Mouse (Mus musculus) urinary bladder, adult 2 months (tissue): ENCODE data around the gene Igfbp7. TPM values are rescaled to one million over a fixed set of nuclear protein-coding genes. Genes with fewer than 3 reads are reported as not detected.
"Not testable (repeated sequence)": the region's sequence is repeated elsewhere in the genome, so short reads cannot be mapped to it uniquely, and the experiment has no call there.

ENCODE experiments used
- DNase-seq: peaks from one replicate; pipeline ENCODE4 v3.0.0; 2022; ENCODE audit warnings: low spot score
- polyA plus RNA-seq: library from polyadenylated mRNA; depleted of rRNA; stranded (reverse); fragments of >200 nt; gene quantifications from 2 replicates; pipeline ENCODE4 v1.2.3, GENCODE M21; 2012; rRNA removed

The Igfbp7 gene
- polyA plus RNA-seq = 1,512 and 1,720 TPM in 2 replicates

GRCm38 (mm10) chr5:77407341-77408298 is at the start of gene Igfbp7:
Igfbp7 (minus strand) TSS chr5:77408041.
- peak; percentile 91 for DNase-seq

- no peak for DNase-seq
Measured at GRCm38 (mm10) chr5:77452103-77452502, 44.3 kb upstream of the Igfbp7 start.

DNA sequence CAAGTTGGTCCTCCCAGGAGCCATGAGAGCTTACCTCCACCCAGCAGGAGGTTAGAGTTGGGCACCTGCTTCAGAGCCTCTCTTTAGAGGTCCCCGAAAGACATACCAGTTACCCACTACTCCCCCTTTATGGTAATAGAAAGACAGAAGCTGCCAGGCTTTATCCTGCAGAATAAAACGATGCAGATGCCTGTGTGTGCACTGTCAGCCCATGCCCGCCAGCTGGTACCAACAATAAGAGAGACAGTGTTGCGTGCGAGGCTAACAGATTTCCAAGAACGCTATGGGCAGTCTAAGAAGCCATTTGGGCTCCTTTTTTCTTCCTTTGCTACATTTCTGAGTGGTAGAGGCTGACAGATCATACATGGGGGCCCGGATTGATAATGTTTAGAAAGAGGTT is 41.7 kb upstream of the Igfbp7 start:
- no peak for DNase-seq

- DNase-seq = no peak
Measured at GRCm38 (mm10) chr5:77445431-77445830, 37.6 kb upstream of the Igfbp7 start.

- no peak for DNase-seq
Measured at GRCm38 (mm10) chr5:77443889-77444573, 36.2 kb upstream of the Igfbp7 start.

DNA sequence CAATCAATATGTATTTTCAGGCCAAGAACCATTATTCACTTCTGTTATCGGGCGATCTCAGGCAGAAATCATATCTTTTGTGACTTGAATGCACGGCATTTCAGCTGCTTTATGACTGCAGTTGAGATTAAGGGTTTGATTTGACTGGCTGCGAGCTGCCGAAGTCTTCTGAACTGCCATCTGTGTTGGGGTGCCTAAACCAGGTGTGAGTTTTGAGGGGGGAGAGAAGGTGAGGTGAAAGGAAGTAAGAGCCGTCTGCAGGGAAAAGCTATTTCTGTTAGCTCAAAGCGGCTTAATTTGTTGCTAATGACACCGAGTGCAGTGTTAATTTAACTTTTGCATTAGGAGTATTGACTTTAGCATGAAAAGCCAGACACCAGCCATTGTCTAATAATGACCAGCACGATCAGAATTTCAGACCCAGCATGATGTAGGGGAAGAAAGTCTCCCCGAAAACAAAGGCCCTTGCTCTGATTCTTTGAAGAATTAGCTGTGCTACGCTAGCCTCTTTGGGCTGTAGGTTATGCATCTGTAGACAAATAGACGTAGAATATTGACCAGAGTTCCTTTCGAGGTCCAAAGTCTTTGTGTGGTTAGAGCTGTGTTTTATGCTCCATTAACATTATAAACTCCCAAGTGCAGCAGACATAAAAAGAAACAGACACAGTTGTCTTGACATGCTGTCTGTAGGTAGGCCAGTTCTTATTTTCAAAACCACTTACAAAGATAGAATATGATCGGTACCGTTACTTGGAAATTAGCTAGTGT is 35.2 kb upstream of the Igfbp7 start:
- no peak for DNase-seq

- DNase-seq = no peak
Measured at GRCm38 (mm10) chr5:77436308-77436707, 28.5 kb upstream of the Igfbp7 start.

GRCm38 (mm10) chr5:77434060-77434459 is 26.2 kb upstream of the Igfbp7 start:
- no peak for DNase-seq

DNA sequence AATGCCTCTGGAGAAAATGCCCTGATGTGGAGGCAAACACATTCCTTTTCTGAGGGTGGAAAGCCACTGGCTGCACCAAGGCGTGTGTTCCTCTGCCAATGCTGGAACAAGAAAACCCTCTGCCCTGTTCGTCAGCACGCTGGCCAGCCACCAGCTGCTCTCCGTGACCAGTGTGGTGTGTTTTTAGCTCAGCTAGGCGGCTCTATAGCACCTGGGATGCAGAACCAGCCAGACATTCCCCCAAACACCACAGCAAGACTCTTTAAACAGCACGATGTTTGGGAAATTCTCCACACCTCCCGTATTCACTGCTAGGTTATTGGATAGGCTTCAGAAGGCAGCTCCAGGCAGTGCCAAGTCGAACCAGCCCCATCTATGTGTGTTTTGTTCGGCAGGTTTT is 25.7 kb upstream of the Igfbp7 start:
- no peak for DNase-seq

DNA sequence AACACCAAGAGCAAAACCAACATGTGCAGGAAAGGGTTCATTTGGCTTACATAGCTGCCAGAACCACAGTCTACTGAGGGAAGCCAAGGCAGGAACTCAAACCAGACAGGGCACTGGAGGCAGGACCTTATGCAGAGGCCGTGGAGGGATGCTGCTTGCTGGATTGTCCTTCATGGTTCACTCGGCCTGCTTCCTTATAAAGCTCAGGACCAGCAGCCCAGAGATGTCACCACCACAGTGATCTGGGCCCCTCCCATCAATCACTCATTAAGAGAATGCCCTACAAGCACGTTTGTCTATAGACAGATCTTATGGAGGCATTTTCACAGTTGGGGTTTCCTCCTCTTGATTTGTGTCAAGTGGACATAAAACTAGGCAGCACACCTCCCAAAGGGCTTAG is 25.3 kb upstream of the Igfbp7 start:
- DNase-seq = no peak

- no peak for DNase-seq
Measured at GRCm38 (mm10) chr5:77432446-77432845, 24.6 kb upstream of the Igfbp7 start.

GRCm38 (mm10) chr5:77431068-77431467 is 23.2 kb upstream of the Igfbp7 start:
- DNase-seq = no peak

DNA sequence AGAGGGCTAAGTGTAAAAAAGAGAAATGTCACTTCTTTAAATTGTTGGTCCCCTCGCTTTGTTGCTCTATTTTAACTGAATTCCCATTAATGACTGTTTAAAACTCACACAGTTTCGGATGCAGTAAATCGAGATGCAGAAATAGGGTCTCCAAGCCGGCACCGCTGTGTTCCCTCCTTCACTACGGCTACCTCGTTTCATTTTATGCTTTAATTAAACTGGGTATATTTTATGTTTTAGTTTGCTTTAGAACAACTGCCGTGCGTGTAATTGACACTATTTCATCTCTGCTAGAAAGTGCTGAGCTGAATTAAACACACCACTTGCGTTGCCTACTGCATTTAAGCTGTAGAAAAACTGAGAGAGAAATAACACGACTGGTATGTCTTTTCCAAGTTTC is 22.6 kb upstream of the Igfbp7 start:
- DNase-seq = no peak

- DNase-seq = no peak
Measured at GRCm38 (mm10) chr5:77430049-77430448, 22.2 kb upstream of the Igfbp7 start.

DNA sequence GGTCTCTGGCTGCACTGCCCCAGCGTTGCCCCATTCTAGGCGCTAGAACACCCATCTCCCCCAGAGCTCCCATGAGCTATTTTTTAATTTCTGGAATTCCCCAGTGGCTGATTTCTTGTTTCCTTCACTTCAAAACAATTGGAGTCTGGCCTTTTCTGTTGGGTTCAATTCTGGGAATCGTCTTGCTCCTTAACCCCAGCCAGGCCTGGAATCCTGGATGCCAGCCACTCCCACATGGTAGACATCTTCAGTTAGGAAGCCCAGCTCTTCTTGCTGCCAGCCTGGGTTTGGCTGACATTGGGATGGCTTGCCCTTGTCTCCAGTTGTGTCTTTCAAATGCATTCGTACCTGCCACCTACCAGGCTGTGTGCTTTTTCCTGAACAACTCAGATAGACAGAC is 20.7 kb upstream of the Igfbp7 start:
- DNase-seq = no peak

DNA sequence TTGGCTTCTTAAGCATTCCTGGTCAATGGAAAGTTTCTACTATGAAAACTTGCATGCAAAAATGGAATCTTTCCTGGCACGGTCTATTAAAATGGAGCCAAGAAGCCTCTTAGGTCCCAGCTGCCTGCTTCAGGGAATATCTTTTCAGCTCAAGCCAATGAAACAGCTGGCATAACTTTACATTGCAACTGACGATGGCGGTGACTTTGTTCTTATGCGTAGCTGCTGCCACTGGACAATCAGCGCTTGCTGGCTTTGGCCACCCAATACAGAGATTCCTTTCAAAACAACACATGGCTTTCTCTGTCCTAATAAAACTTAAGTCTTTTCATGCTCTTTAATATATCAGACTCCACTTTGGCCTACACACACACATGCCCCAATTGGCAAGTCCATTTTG is 20.1 kb upstream of the Igfbp7 start:
- DNase-seq = no peak

DNA sequence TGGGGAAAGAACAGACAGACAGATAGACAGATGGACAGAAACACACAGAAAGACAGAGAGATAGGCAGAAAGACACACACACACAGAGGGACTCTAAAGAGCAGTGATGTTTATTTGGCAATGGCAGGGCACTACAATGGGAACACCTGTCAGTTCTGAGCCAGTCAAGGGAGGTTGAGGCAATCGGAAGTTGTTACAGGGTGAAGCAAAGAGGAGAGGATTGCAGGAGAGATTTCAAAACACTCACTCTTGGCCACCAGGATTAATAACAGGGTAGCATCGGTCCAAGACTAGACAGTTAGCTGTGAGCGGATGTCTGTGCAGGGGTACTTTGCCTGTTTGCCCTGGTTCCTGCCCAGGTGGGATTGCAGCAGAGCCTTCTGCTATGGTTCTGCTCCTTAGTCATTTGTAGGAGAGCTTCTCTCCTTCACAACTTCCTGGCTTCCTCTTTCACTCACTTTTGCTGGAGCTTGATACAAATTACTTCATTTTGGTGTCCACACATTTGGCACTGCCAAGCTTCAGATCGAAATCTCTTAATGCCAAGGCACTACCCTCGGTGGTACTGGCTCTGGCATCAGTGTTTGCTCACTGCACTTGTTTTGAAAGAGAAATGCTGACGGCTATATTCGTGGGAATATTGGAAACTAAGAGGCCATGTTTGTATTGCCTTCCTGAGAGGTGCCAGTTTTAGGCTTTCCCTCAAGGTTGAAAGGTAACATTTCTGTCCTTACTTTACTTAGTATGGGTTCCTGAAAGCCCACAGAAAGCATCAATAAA is 18.1 kb upstream of the Igfbp7 start:
- DNase-seq = no peak

GRCm38 (mm10) chr5:77419537-77419936 is 11.7 kb upstream of the Igfbp7 start:
- DNase-seq = not testable (repeated sequence)

GRCm38 (mm10) chr5:77416058-77416457 is 8.2 kb upstream of the Igfbp7 start:
- DNase-seq = no peak

DNA sequence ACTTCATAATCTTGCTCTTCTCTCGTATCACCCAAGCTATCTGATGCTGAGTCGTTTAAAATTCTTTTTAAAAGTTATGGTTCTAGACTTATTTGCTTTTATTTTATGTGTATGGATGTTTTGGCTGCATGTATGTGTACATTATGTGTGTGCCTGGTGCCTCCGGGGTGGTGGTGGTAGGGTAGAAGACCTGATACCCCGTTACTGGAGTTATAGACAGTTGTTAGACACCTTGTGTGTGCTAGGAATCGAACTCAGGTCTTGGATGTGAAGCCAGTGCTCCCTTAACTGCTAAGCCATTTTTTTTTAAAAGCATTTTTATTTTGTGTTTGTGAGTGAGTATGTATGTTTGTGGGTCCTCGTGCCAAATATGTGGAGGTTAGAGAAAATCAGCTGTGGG is 689 bp upstream of the Igfbp7 start:
- no peak for DNase-seq

- DNase-seq = no peak
Measured at GRCm38 (mm10) chr5:77406371-77406871, 1.4 kb downstream of the Igfbp7 start.
